Mouse (Mus musculus) spleen, adult 2 months (tissue): ENCODE results near the gene Med27. TPM values are rescaled to one million over a fixed set of nuclear protein-coding genes. Genes with fewer than 3 reads are reported as not detected.

ENCODE experiments used
- DNase-seq, 2 experiments: peaks; one replicate each; pipeline versions ENCODE4 v3.0.0 to v3.0.0-alpha.2; 2012 to 2021; ENCODE audit warnings: low spot score in 2 of 2, low read depth in 1 of 2
- H3K27ac ChIP-seq: fragments of 200-500 bp; 2 replicates; pipeline ENCODE4 v1.5.1; 2012; ENCODE audit warnings: low read length, inconsistent platforms; ENCODE audit not compliant: insufficient read depth
- H3K27me3 ChIP-seq: fragments of 200-500 bp; 2 replicates; pipeline ENCODE4 v1.6.1; 2012; ENCODE audit warnings: mild to moderate bottlenecking, moderate library complexity, low read length, inconsistent platforms; ENCODE audit not compliant: control insufficient read depth, insufficient read depth
- H3K36me3 ChIP-seq: fragments of 200-500 bp; 2 replicates; pipeline ENCODE4 v1.6.1; 2012; ENCODE audit warnings: mild to moderate bottlenecking, low read length, inconsistent platforms; ENCODE audit not compliant: control insufficient read depth, insufficient read depth
- H3K4me1 ChIP-seq: fragments of 200-500 bp; 2 replicates; pipeline ENCODE4 v1.6.1; 2011; ENCODE audit warnings: inconsistent platforms; ENCODE audit not compliant: control insufficient read depth, insufficient read depth, insufficient read length
- H3K4me3 ChIP-seq: fragments of 200-500 bp; 2 replicates; pipeline ENCODE4 v1.5.1; 2011; ENCODE audit warnings: mild to moderate bottlenecking, inconsistent platforms; ENCODE audit not compliant: insufficient read depth, insufficient read length; ENCODE audit errors: extremely low read depth
- CTCF ChIP-seq: fragments of 200-500 bp; IDR thresholded peaks from 2 replicates; pipeline ENCODE4 v1.5.1; 2011; ENCODE audit warnings: mild to moderate bottlenecking, inconsistent platforms; ENCODE audit not compliant: insufficient read depth, insufficient read length, insufficient replicate concordance; ENCODE audit errors: extremely low read depth
- POLR2A ChIP-seq: fragments of 200-500 bp; IDR thresholded peaks from 2 replicates; pipeline ENCODE4 v1.6.1; 2011; ENCODE audit warnings: low read depth, low read length, inconsistent platforms
- WGBS: fragments of 180-500 bp; shearing (Covaris S2); methylation state at CpG from one replicate; pipeline ENCODE4 v1.1.7; 2018; 5-methylcytosine and 5-hydroxymethylcytosine counted together
- polyA plus RNA-seq: library from polyadenylated mRNA; depleted of rRNA; stranded (reverse); fragments of >200 nt; gene quantifications from 2 replicates; pipeline ENCODE4 v1.2.3, GENCODE M21; 2012; rRNA removed

The Med27 gene
- 27.6 and 33.9 TPM in 2 replicates for polyA plus RNA-seq

DNA sequence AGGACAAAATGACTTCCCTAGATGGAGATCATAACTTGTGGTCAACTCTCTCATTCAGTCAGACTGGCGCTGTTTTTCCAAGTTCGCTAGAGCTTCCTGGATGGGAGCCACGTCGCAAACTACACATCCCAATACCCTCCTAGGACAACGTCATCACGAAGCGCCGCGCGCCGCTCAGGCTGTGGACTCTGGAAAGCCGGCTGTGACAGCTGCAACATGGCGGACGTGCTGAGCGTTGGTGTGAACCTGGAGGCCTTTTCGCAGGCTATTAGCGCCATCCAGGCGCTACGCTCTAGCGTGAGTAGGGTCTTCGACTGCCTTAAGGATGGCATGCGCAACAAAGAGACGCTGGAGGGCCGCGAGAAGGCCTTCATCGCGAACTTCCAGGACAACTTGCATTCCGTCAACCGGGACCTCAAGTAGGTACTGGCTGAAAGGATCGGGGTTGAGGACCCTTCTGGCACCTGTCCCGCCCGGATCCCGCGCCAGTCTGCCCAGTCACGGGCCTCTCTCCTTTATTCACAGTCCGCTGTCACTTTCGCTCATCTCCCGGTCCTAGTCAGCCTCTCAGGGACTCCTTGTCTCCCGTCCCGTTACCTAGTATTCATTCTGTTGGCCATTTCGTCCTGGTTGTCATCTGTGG, at the start of gene Med27:
Gene Med27, plus strand, starts transcription at position 191 of the 643 bp plus-strand sequence.
- 1% methylated on average over 41 of the region's 41 CpGs for WGBS
- Histone ChIP-seq H3K27ac (no peak within 1 kb of the TSS), H3K4me3 (peak within 1 kb of the TSS; percentile 92), H3K4me1 (peaks cover 3% of the 10 kb centered on the region; the same call in 1 of the 2 replicates), H3K27me3 (no peaks in the 10 kb centered on the region), H3K36me3 (peaks cover 16% of the 10 kb centered on the region)
- TF ChIP-seq POLR2A (no peak; the same call in 1 of the 2 replicates), CTCF (no peak)
- peak; percentile 74 to 93 for DNase-seq

- H3K27me3 ChIP-seq, result no peaks in the 10 kb centered on the region
- TF ChIP-seq CTCF, result no peak
- no peaks in the 10 kb centered on the region for H3K36me3 ChIP-seq
- no peak overlapping the region for H3K4me3 ChIP-seq
- no peaks in the 10 kb centered on the region for H3K4me1 ChIP-seq
- WGBS, result 51% methylated on average over 7 of the region's 7 CpGs
- H3K27ac ChIP-seq, result no peak overlapping the region
- DNase-seq, result no peak
Measured at GRCm38 (mm10) chr2:29309966-29310365, 36.7 kb upstream of the Med27 start.

GRCm38 (mm10) chr2:29312058-29312457, 34.6 kb upstream of the Med27 start:
- Histone ChIP-seq H3K27ac (no peak overlapping the region), H3K4me3 (no peak overlapping the region), H3K4me1 (no peaks in the 10 kb centered on the region), H3K36me3 (no peaks in the 10 kb centered on the region), H3K27me3 (no peaks in the 10 kb centered on the region)
- 76% methylated on average over 5 of the region's 5 CpGs for WGBS
- TF ChIP-seq CTCF (no peak), POLR2A (no peak)
- DNase-seq, result no peak

- Histone ChIP-seq H3K27ac (no peak overlapping the region), H3K4me1 (no peaks in the 10 kb centered on the region), H3K27me3 (no peaks in the 10 kb centered on the region), H3K4me3 (no peak overlapping the region), H3K36me3 (no peaks in the 10 kb centered on the region)
- 70% methylated on average over 4 of the region's 4 CpGs for WGBS
- no peak for TF ChIP-seq POLR2A
- TF ChIP-seq CTCF, result no peak
- no peak for DNase-seq
Measured at GRCm38 (mm10) chr2:29317906-29318470, 28.6 kb upstream of the Med27 start.

DNA sequence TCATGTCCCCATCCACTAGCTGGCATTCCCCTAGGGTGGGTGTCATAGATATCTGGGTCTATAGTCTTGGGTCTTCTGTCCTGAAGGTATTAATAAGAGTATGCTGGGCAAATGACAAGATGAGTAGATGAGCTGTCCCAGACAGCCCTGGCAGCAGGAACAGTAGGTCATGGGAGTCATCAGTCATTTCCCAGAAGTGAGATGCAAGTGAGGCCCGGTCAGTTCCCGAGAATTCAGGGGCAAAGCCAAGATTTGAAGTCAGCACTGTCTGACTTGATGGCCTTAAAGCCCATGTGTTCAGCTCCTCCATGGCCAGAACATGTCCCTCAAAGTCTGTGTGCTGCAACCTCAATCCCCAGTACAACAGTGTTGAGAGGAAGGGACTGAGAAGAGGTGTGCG, 28.0 kb upstream of the Med27 start:
- Histone ChIP-seq H3K4me3 (no peak overlapping the region), H3K27ac (no peak overlapping the region), H3K36me3 (no peaks in the 10 kb centered on the region), H3K27me3 (no peaks in the 10 kb centered on the region), H3K4me1 (no peaks in the 10 kb centered on the region)
- no peak for DNase-seq
- 86% methylated on average over 3 of the region's 3 CpGs for WGBS
- no peak for TF ChIP-seq CTCF
- no peak for TF ChIP-seq POLR2A

DNA sequence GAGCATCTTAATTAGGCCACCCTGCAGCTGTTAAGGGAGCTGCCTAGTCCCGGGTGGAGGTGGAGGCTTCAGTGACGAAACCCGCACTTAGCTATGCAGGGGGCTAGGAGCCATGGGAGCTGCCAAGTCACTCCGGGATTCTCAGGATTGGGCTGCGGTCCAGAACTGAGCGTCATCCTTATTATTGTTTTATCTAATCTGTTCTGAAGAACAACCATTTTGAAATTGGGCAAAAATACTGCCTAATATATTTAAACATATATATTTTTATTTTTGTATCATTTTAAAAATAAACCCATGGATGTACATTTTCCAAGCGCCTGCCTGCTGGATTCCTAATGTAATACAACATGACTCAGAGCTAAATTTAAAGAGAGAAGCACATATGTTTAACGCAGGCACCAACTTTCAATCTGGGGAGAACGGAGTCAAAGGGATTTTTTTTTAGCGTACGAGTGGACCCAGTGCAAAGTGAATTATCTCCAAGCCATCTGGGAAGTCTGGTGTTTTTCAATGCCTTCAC, 26.3 kb upstream of the Med27 start:
- Histone ChIP-seq H3K4me3 (no peak overlapping the region), H3K27me3 (no peaks in the 10 kb centered on the region), H3K27ac (no peak overlapping the region), H3K4me1 (no peaks in the 10 kb centered on the region), H3K36me3 (no peaks in the 10 kb centered on the region)
- no peak for DNase-seq
- TF ChIP-seq POLR2A (no peak), CTCF (no peak)
- 76% methylated on average over 11 of the region's 11 CpGs for WGBS

DNA sequence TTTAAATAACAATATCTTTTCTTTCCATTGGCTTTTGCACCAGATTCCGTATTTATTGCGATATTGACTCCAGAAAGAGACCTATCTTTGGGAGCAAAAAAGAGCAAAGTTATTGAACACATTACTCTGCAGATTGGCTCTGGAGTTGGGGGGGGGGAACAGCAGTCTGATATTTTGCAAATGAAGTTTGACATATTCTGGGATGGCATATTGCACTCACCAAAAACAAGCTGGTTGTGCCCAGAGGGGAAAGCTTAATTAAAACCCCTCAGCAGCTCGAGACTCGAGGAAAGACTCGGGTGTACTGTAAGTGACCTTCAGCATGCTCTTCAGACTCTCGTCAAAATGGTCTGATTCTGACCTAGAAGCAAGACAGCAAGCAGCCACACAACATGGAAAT, 25.8 kb upstream of the Med27 start:
- TF ChIP-seq CTCF (no peak), POLR2A (no peak)
- Histone ChIP-seq H3K27me3 (no peaks in the 10 kb centered on the region), H3K4me1 (no peaks in the 10 kb centered on the region), H3K27ac (no peak overlapping the region), H3K4me3 (no peak overlapping the region), H3K36me3 (no peaks in the 10 kb centered on the region)
- WGBS, result 83% methylated on average over 6 of the region's 6 CpGs
- DNase-seq, result no peak
